In the genomic region with DNA sequence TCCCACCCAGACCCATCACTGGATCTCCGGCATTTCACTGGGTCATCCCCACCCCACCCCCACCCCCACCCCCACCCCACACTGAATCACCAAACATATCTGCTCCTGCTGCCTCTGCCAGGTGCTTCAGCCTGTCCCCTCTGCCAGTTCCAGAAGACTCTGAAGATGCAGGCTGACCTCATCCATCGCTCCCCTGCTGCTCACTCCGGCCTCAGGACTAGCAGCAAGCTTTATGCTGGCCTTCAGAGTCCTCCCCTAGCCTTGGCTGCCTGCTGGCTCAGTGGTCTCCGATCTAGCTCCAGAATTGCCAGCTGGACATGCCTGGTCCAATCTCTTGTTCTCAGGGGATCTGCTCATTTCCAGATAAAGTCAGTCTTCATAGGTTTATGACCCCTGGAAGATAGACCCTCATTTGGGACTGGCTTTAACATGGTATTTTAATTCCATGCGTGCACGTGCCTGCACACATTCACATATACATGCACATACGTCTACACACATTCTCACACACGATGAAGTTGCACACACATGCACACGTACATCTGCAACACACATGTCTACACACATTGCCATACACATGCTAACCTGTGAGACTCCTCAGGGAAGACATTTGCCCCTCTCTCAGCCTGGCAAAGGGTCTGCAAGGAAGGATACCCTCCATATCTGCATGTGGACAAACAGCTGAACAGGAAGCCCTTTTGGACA, we compare ENCODE assay signal across 12 mouse cellular contexts. TPM values are rescaled to one million over a fixed set of nuclear protein-coding genes. Genes with fewer than 3 reads are reported as not detected.
DNase-seq lines count a peak whose midpoint lies in the region; ATAC-seq lines count a peak whose summit lies in the region.
"Had no signal": no experiment of that assay in that cellular context is flagged by ENCODE, and none has a peak within 500 bp of the region (broad histone marks: within the 10 kb centered on the region; RNA-seq: fewer than 3 reads in every experiment).

No protein-coding gene starts in this region.

- no peak overlapping the region for H3K27ac ChIP-seq in kidney, embryonic 15.5 days
- H3K27ac ChIP-seq in forebrain, embryonic 15.5 days (replicated peaks) = peak overlapping the region; percentile 85
- no peak overlapping the region for H3K27ac ChIP-seq in limb, embryonic 12.5 days
- peak overlapping the region; percentile 81 for H3K27ac ChIP-seq in neural tube, embryonic 15.5 days (replicated peaks)
- H3K27ac ChIP-seq: macrophage had no signal

- H3K9me3 ChIP-seq in kidney, embryonic 15.5 days (replicated peaks) = no peaks in the 10 kb centered on the region; the same call in 1 of the 2 replicates
- no peaks in the 10 kb centered on the region for H3K9me3 ChIP-seq in forebrain, embryonic 15.5 days
- no peaks in the 10 kb centered on the region for H3K9me3 ChIP-seq in limb, embryonic 12.5 days
- no peaks in the 10 kb centered on the region for H3K9me3 ChIP-seq in neural tube, embryonic 15.5 days (replicated peaks)

- no peak overlapping the region for H3K4me3 ChIP-seq in kidney, embryonic 15.5 days (replicated peaks)
- no peak overlapping the region for H3K4me3 ChIP-seq in forebrain, embryonic 15.5 days
- H3K4me3 ChIP-seq in limb, embryonic 12.5 days (replicated peaks) = no peak overlapping the region
- peak overlapping the region; percentile 21; the same call in 1 of the 2 replicates for H3K4me3 ChIP-seq in neural tube, embryonic 15.5 days (replicated peaks)

- ATAC-seq in kidney, embryonic 15.5 days (replicated peaks; ENCODE audit: low FRiP score) = no peak
- ATAC-seq in forebrain, embryonic 15.5 days (replicated peaks) = peak; percentile 11; the same call in 1 of the 2 replicates
- no peak for ATAC-seq in limb, embryonic 12.5 days (ENCODE audit: insufficient number of reproducible peaks, insufficient read depth, low FRiP score, low TSS enrichment, low read depth)
- peak; percentile 14; the same call in 1 of the 2 replicates for ATAC-seq in neural tube, embryonic 15.5 days (ENCODE audit: low FRiP score)

- no peak overlapping the region for H3K9ac ChIP-seq in kidney, embryonic 15.5 days
- no peak overlapping the region for H3K9ac ChIP-seq in forebrain, embryonic 15.5 days (replicated peaks)
- H3K9ac ChIP-seq in limb, embryonic 12.5 days (replicated peaks) = no peak overlapping the region; the same call in 1 of the 2 replicates
- peak overlapping the region; percentile 31; the same call in 1 of the 2 replicates for H3K9ac ChIP-seq in neural tube, embryonic 15.5 days (replicated peaks)

- H3K36me3 ChIP-seq in kidney, embryonic 15.5 days = no peaks in the 10 kb centered on the region
- H3K36me3 ChIP-seq in forebrain, embryonic 15.5 days = no peaks in the 10 kb centered on the region
- no peaks in the 10 kb centered on the region for H3K36me3 ChIP-seq in limb, embryonic 12.5 days
- H3K36me3 ChIP-seq in neural tube, embryonic 15.5 days = no peaks in the 10 kb centered on the region

- peaks cover 24% of the 10 kb centered on the region for H3K27me3 ChIP-seq in kidney, embryonic 15.5 days
- H3K27me3 ChIP-seq in forebrain, embryonic 15.5 days = no peaks in the 10 kb centered on the region
- peaks cover 45% of the 10 kb centered on the region for H3K27me3 ChIP-seq in limb, embryonic 12.5 days
- no peaks in the 10 kb centered on the region for H3K27me3 ChIP-seq in neural tube, embryonic 15.5 days (replicated peaks)

- 52% methylated on average over 9 of the region's 9 CpGs for WGBS in kidney, embryonic 15.5 days
- WGBS in forebrain, embryonic 15.5 days = 39% methylated on average over 9 of the region's 9 CpGs
- whole genome bisulfite sequencing in limb, embryonic 12.5 days = 51% methylated on average over 9 of the region's 9 CpGs
- 35% methylated on average over 9 of the region's 9 CpGs for WGBS in neural tube, embryonic 15.5 days

- DNase-seq in kidney, adult 11 months = no peak
- no peak for DNase-seq in gastrocnemius, postnatal 10 days
- DNase-seq in heart, adult 9 months (ENCODE audit: low spot score in 2 of 2) = no peak
- no peak for DNase-seq in Muller cell, postnatal 12 days (ENCODE audit: inconsistent ontology term)
- DNase-seq: heart, postnatal 10 days; liver had no signal

- H3K4me2 ChIP-seq in kidney, embryonic 15.5 days = peak overlapping the region; percentile 45
- H3K4me2 ChIP-seq in forebrain, embryonic 15.5 days (replicated peaks) = no peak overlapping the region
- H3K4me2 ChIP-seq in limb, embryonic 12.5 days = peak overlapping the region; percentile 41; the same call in 1 of the 2 replicates
- peak overlapping the region; percentile 52 for H3K4me2 ChIP-seq in neural tube, embryonic 15.5 days

- H3K4me1 ChIP-seq in kidney, embryonic 15.5 days = peaks cover 31% of the 10 kb centered on the region
- H3K4me1 ChIP-seq in forebrain, embryonic 15.5 days = peaks cover 24% of the 10 kb centered on the region
- peaks cover 19% of the 10 kb centered on the region for H3K4me1 ChIP-seq in limb, embryonic 12.5 days (replicated peaks)
- peaks cover 40% of the 10 kb centered on the region for H3K4me1 ChIP-seq in neural tube, embryonic 15.5 days

RNA-seq across cellular contexts. Expression of a gene that starts 14.3 kb away (rescaled TPM):
- polyA plus RNA-seq in kidney, embryonic 15.5 days (2015; fragmentation: Nextera tagmentation; extraction: Ambion mirVana) = 0.99 and 1.1 TPM in 2 replicates
- 1.6 and 1.8 TPM in 2 replicates for polyA plus RNA-seq in forebrain, embryonic 15.5 days (2015; fragmentation: Nextera tagmentation; extraction: Ambion mirVana)
- 0.59 and 0.64 TPM in 2 replicates for polyA plus RNA-seq in limb, embryonic 12.5 days (2016; fragmentation: Nextera tagmentation; extraction: Ambion mirVana)
- polyA plus RNA-seq in neural tube, embryonic 15.5 days (2015; fragmentation: Nextera tagmentation; extraction: Ambion mirVana) = 1.7 and 2.5 TPM in 2 replicates
- total RNA-seq in gastrocnemius, postnatal 10 days (2021) = under 1 TPM; 0.33 to 0.61 TPM
- total RNA-seq: common myeloid progenitor, adult 5-6 weeks had no signal

RNA-seq across cellular contexts. Expression of a gene that starts 17.6 kb away (rescaled TPM):
- polyA plus RNA-seq in kidney, embryonic 15.5 days (2015; fragmentation: Nextera tagmentation; extraction: Ambion mirVana) = 2.1 and 2.4 TPM in 2 replicates
- 5.4 and 5.5 TPM in 2 replicates for polyA plus RNA-seq in forebrain, embryonic 15.5 days (2015; fragmentation: Nextera tagmentation; extraction: Ambion mirVana)
- 0.28 and 0.67 TPM in 2 replicates for polyA plus RNA-seq in limb, embryonic 12.5 days (2016; fragmentation: Nextera tagmentation; extraction: Ambion mirVana)
- polyA plus RNA-seq in neural tube, embryonic 15.5 days (2015; fragmentation: Nextera tagmentation; extraction: Ambion mirVana) = 5.8 and 6.2 TPM in 2 replicates
- total RNA-seq in gastrocnemius, postnatal 10 days (2021) = 1 to 10 TPM; 1.4 to 1.7 TPM
- total RNA-seq: common myeloid progenitor, adult 5-6 weeks had no signal
- polyA plus RNA-seq: macrophage had no signal

RNA-seq across cellular contexts. Expression of a gene that starts 38.5 kb away (rescaled TPM):
- polyA plus RNA-seq in kidney, embryonic 15.5 days (2015; fragmentation: Nextera tagmentation; extraction: Ambion mirVana) = 53.4 and 60.0 TPM in 2 replicates
- polyA plus RNA-seq in forebrain, embryonic 15.5 days (2015; fragmentation: Nextera tagmentation; extraction: Ambion mirVana) = 28.8 and 29.5 TPM in 2 replicates
- 34.3 and 35.9 TPM in 2 replicates for polyA plus RNA-seq in limb, embryonic 12.5 days (2016; fragmentation: Nextera tagmentation; extraction: Ambion mirVana)
- polyA plus RNA-seq in neural tube, embryonic 15.5 days (2015; fragmentation: Nextera tagmentation; extraction: Ambion mirVana) = 31.4 and 40.2 TPM in 2 replicates
- total RNA-seq in gastrocnemius, postnatal 10 days (2021) = 10 to 100 TPM; 21.5 to 23.6 TPM

Comparison
In these comparisons a context has a peak if more than half of its experiments do, and no peak if none do; other contexts are left out.
1. ATAC-seq: peak in forebrain, embryonic 15.5 days (single experiment) and neural tube, embryonic 15.5 days (single experiment); none in kidney, embryonic 15.5 days (single experiment) and limb, embryonic 12.5 days (single experiment).
2. H3K27ac ChIP-seq: peak in forebrain, embryonic 15.5 days (single experiment) and neural tube, embryonic 15.5 days (single experiment); none in kidney, embryonic 15.5 days (single experiment) and limb, embryonic 12.5 days (single experiment).